Mouse (Mus musculus): ENCODE measurements around the gene C8g.

C8g gene

GRCm38 (mm10) chr2:25465816-25466635, 35.5 kb downstream of the C8g start:
- peak; percentile 76 to 86 for DNase-seq

GRCm38 (mm10) chr2:25465256-25465655, 36.3 kb downstream of the C8g start:
- no peak for DNase-seq

- no peak for DNase-seq
Observed at GRCm38 (mm10) chr2:25463630-25464029, 37.9 kb downstream of the C8g start.

DNA sequence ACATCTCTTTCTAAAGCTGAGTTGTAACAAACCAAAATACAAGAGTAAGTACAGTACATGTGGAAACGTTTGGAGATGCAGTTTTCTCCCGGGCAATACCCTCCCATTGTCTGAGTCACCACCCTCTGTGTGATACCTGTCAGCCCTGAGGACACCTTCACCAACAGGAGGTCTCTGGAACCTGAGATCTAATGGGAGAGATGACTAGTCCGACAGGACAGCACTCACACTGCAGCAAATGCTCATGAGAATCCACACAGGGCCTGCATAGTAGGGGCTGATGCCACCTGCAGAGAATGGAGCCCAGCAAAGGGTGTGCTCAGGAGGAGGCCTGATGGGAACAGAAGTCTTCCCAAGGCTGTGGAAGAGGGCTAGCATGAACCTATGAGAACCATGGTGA, 40.1 kb downstream of the C8g start:
- DNase-seq: no peak

DNA sequence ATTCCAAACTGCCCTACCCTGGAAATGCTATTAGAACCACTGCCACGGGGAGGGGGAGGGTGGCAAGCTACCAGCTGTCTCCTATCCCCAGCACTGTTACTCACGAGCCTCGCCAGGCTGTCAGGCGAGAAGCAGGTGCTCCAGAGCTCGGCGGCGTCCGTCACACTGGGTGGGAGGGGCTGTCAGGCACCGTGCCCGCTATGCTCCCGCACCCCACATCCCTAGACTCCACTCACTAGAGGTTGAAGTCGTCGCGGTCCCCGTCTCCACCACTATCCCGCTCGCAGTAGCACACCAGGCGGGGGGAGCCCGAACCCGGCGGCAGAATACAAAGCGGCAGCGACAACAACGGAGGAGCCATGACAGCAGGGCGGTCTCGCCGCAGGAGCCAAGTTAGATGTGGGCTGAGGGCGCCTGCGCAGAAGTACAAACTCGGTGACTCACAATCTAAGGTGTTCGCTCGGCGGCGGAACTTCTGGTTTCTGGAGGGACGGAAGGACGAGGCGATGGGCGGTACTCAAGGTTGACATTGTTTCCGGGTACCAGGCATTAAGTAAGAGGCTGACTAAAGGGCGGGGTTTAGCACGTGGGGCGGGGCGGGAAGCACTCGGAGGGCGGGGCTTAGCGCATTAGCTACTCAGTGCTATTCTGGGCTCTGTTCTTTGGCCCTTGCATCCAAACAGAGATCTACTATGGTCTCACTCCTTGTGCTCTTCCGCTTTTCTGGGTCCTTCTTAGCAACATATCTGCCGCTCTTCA, 40.8 kb downstream of the C8g start, which contains the start of gene Paxx:
Paxx (minus strand) TSS at position 544 of the 759 bp plus-strand sequence.
- DNase-seq: peak; percentile 93 to 96

- DNase-seq: no peak
Observed at GRCm38 (mm10) chr2:25460135-25460534, 41.4 kb downstream of the C8g start.

DNA sequence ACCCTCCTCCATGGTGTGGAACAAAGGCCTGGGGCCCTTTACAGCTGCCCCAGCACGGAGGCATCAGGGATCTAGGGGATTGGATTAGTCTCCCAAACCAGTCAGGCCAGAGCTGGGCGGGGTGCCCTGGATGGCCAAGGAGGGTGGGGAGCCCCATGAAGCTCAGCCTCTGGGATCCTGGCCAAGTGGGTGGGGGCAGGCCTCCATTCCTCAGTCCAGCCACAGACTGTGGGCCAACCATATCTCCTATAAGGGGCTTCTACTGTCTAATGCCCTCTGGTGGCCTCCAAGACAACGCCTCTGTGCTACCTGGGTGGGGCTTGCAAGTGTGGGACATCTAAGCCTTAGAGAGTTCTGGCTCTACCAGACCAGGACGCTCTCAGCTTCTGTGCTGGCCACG, 42.6 kb downstream of the C8g start:
- DNase-seq: no peak

DNA sequence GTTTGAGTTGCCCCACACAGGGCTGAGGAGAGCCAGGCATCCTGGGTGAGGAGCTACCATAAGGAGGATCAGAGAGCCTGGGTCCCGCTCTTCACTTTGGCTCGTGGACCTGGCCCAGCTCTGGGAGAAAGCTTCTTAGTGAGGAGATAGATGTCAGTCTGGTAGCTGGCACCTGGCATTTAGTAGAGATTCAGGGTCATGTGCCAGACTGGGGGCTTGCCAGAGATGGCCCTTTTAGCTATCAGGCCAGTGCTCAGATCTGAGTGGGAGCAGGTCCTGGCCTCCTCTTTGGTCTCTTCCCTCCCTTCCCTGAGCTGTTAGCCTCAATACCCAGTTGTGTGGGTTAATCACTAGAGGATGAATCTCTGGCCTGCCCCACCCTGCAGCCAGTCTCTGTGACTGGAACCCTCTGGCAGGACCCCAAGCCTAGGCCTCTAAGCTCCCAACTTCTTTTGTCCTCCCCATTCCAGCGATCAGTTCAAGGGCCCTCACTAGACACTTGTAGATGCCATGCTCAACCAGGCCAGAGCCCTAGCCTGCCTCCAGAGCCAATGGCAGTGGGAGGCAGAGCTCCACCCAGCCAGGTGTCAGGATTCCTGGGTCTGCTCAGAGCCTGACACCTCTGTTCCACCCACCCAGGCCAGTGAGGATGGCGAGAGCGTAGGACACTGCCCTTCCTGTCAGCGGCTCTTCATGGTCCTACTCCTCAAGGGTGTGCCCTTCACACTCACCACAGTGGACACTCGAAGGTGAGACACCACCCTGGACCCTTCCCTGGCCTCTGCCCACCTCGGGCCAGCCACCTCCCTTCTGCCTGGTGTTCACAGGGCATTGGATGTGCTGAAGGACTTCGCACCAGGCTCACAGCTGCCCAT, 44.3 kb downstream of the C8g start:
- no peak for DNase-seq

DNA sequence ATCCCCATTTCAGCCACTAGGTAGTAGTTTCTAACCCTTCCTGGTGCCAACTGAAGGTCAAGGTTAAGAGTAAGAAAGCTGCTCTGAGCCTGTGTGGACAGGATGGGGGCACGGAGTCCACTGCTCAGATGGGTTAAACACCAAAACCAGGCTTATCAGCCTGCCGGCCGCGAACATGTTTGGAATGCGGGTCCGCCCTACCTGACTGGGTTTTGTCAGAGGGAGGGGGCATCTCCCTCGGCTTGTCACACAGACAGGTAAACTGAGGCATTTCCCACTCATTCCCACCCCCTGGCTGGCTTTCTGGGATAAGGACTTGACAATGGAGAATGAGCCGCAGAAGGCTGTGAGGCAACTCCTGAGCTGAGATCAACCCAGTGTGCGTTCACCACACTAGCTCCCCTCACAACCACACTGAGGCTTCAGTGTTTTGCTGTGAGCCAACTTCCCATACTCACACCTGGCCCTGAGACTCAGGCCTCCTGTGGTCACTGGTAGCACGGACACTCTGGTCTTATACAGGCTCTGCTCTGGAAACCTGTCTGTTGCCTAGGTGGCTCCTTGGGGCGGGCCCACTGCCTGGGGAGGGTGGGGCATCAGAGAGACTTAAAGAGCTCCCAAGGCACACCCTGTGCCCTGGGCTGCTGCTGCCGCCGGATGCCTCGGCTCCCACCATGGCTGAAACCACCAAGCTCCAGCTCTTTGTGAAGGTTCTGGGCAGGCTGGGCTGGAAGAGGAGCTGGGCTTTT, 45.1 kb downstream of the C8g start, which contains the start of gene Clic3:
Clic3 (plus strand) TSS at position 634 of the 749 bp plus-strand sequence.
- DNase-seq: no peak

DNA sequence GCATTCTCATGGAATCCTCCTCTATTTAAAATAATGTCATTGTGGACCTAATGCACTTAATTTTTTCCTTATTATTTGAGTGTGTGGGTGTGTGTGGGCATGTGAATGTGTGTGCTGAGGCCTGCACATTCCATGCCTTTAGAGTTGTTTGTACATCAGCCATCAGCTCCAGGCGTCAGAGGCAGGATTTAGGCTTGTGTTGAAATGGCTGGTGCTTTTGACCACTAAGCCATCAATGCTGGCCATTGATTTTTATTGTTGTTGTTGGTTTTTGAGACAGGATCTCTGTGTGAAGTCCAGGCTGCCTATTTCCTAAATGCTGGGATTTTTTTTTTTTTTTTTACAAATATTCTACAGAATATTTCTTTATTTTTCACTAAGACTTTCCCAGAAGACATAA, 48.6 kb downstream of the C8g start:
- no peak for DNase-seq

DNA sequence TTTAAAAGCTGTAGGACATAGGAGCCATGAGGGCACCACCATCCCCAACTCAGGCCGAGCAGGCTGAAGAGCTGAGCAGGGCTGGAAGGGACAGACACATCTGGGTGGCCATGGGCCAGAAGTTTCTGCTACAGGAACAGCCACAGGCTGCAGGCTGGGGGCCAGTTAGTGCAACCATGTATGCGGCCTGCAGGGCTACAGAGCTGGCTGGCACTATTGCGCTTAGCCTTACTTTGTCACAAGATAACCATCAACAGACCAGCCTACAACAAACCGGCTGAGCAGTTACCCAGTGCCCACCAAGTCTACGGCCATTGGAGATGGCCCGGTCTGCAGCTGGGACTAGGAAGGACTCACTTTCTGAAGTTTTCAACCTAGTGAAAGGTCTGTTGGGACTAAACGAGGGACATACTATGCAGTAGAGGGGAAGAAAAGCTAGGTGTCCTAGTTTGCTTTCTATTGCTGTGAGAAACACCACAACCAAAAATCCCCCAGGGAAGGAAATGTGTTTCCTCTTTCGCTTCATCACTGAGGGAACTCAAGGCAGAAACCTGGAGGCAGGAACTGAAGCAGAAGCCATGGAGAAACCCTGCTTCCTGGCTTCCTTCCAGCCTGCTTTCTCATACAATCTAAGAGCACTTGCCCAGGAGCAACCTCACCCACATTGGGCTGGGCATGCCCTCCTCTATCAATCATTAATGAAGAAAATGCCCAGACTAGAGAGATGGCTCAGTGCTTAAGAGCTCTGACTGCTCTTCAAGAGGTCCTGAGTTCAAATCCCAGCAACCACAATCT, 50.5 kb downstream of the C8g start:
- no peak for DNase-seq
